Mouse (Mus musculus): ENCODE results near the gene Arhgap5.

Gene Arhgap5

GRCm38 (mm10) chr12:52503456-52504320 lies at the start of gene Arhgap5:
Gene Arhgap5 (plus strand): TSS chr12:52503972.
- DNase-seq = peak; percentile 96

- DNase-seq = no peak
These were observed 39.2 kb upstream of the Arhgap5 start for GRCm38 (mm10) chr12:52464593-52464992.

- DNase-seq = no peak
These were observed 32.2 kb upstream of the Arhgap5 start for GRCm38 (mm10) chr12:52471621-52472020.

GRCm38 (mm10) chr12:52473988-52474968 lies 29.5 kb upstream of the Arhgap5 start:
- no peak for DNase-seq

GRCm38 (mm10) chr12:52476036-52476435 lies 27.7 kb upstream of the Arhgap5 start:
- DNase-seq = no peak

GRCm38 (mm10) chr12:52478611-52479010 lies 25.2 kb upstream of the Arhgap5 start:
- no peak for DNase-seq

GRCm38 (mm10) chr12:52479323-52479722 lies 24.4 kb upstream of the Arhgap5 start:
- DNase-seq = no peak

GRCm38 (mm10) chr12:52480851-52481250 lies 22.9 kb upstream of the Arhgap5 start:
- DNase-seq = no peak

GRCm38 (mm10) chr12:52481969-52482550 lies 21.7 kb upstream of the Arhgap5 start:
- no peak for DNase-seq

- DNase-seq = no peak
These were observed 20.6 kb upstream of the Arhgap5 start for GRCm38 (mm10) chr12:52483219-52483618.

GRCm38 (mm10) chr12:52488266-52488975 lies 15.4 kb upstream of the Arhgap5 start:
- DNase-seq = no peak

GRCm38 (mm10) chr12:52493281-52493681 lies 10.5 kb upstream of the Arhgap5 start:
- DNase-seq = no peak

GRCm38 (mm10) chr12:52497209-52497608 lies 6.6 kb upstream of the Arhgap5 start:
- DNase-seq = no peak

GRCm38 (mm10) chr12:52500915-52501833 lies 2.6 kb upstream of the Arhgap5 start:
- no peak for DNase-seq

GRCm38 (mm10) chr12:52502161-52502560 lies 1.6 kb upstream of the Arhgap5 start:
- DNase-seq = no peak

- DNase-seq = no peak
These were observed 679 bp upstream of the Arhgap5 start for GRCm38 (mm10) chr12:52503131-52503455.

GRCm38 (mm10) chr12:52504331-52505181 lies 784 bp downstream of the Arhgap5 start:
- DNase-seq = peak; percentile 54

- no peak for DNase-seq
These were observed 20.9 kb downstream of the Arhgap5 start for GRCm38 (mm10) chr12:52524699-52525098.

GRCm38 (mm10) chr12:52525486-52525885 lies 21.7 kb downstream of the Arhgap5 start:
- no peak for DNase-seq

- DNase-seq = no peak
These were observed 26.0 kb downstream of the Arhgap5 start for GRCm38 (mm10) chr12:52529740-52530139.

Measured in cerebellum, adult 11 months (tissue).